Mouse (Mus musculus): Measurements from ENCODE around the gene Srpk2.

- TF ChIP-seq ELF1 (IDR thresholded peaks at IDR 0.05; ENCODE audit: low read depth, low read length) (no peak), POLR2A (IDR thresholded peaks at IDR 0.05; ENCODE audit: low read depth, low read length) (no peak), MEF2A (IDR thresholded peaks at IDR 0.05; ENCODE audit: borderline replicate concordance, low read depth, low read length) (no peak), USF1 (IDR thresholded peaks at IDR 0.05; ENCODE audit: low read depth, low read length) (no peak), POLR2AphosphoS2 (IDR thresholded peaks at IDR 0.05; ENCODE audit: low read depth, low read length) (no peak), MAX (IDR thresholded peaks at IDR 0.05; ENCODE audit: low read length) (no peak), ZC3H11A (IDR thresholded peaks at IDR 0.05; ENCODE audit: low read depth, low read length) (no peak), MAZ (IDR thresholded peaks at IDR 0.05; ENCODE audit: low read depth, low read length) (no peak), TBP (conservative IDR thresholded peaks at IDR 0.05; ENCODE audit: low read depth, low read length) (no peak)
These were observed 162.8 kb downstream of the Srpk2 start for GRCm38 (mm10) chr5:23521645-23522044.
